Comparison of ENCODE assay signal across 8 mouse cellular contexts in genomic region chr14:55490361-55491201, GRCm38 (mm10). TPM values are rescaled to one million over a fixed set of nuclear protein-coding genes. Genes with fewer than 3 reads are reported as not detected.
DNase-seq lines count a peak whose midpoint lies in the region; ATAC-seq and TF ChIP-seq lines count a peak whose summit lies in the region.

TSS of gene Carmil3 (plus strand) at chr14:55490651.

- WGBS in hindbrain, postnatal 0 days: under 1% methylated on average over 67 of the region's 68 CpGs

- H3K4me1 ChIP-seq in hindbrain, postnatal 0 days (ENCODE audit: insufficient read depth, low read length): peaks cover 7% of the 10 kb centered on the region; the same call in 1 of the 2 replicates

- ATAC-seq in hindbrain, postnatal 0 days: peak; percentile 90

- no peaks in the 10 kb centered on the region for H3K9me3 ChIP-seq in hindbrain, postnatal 0 days (ENCODE audit: low read length)

- no peaks in the 10 kb centered on the region for H3K27me3 ChIP-seq in hindbrain, postnatal 0 days (ENCODE audit: insufficient read depth, low read length)

- peak; percentile 52 for DNase-seq in R1 (ENCODE audit: low read depth, low spot score)
- peak; percentile 91 to 93 for DNase-seq in cerebellum, postnatal 25 days
- DNase-seq in gastrocnemius, adult 18-20 months (ENCODE audit: low spot score): peak; percentile 35
- DNase-seq in hindbrain, postnatal 0 days (ENCODE audit: low spot score): peak; percentile 97
- DNase-seq in left cerebral cortex, adult 8-10 months (ENCODE audit: low spot score in 2 of 2): peak; percentile 69 to 86
- peak; percentile 59 to 71 for DNase-seq in lung, postnatal 4 days
- peak; percentile 89 for DNase-seq in right cerebral cortex, adult 18-20 months
- DNase-seq in yolk sac, embryonic 10.5 days (ENCODE audit: low spot score): peak; percentile 72

- TF ChIP-seq CTCF in hindbrain, postnatal 0 days (IDR thresholded peaks at IDR 0.05; ENCODE audit: low read depth): no peak

- peak within 1 kb of the TSS; percentile 87 for H3K27ac ChIP-seq in hindbrain, postnatal 0 days

- H3K4me3 ChIP-seq in hindbrain, postnatal 0 days (ENCODE audit: low read length): peak within 1 kb of the TSS; percentile 74

- H3K4me2 ChIP-seq in hindbrain, postnatal 0 days (ENCODE audit: low read depth, low read length): peak within 1 kb of the TSS; percentile 86

- peak within 1 kb of the TSS; percentile 78 for H3K9ac ChIP-seq in hindbrain, postnatal 0 days (replicated peaks; ENCODE audit: low read length)

- peaks cover 8% of the 10 kb centered on the region for H3K36me3 ChIP-seq in hindbrain, postnatal 0 days (ENCODE audit: insufficient read depth, low read length)

RNA-seq across cellular contexts. Expression of gene Carmil3, which starts in this region (rescaled TPM):
- total RNA-seq in gastrocnemius, adult 18-20 months (2021): under 1 TPM; 0.26 to 0.41 TPM
- total RNA-seq in hindbrain, postnatal 0 days (2014; rRNA removed): 90.5 and 120 TPM in 2 replicates
- 23.8 and 25.2 TPM in 2 replicates for polyA plus RNA-seq in hindbrain, postnatal 0 days (2015; fragmentation: Nextera tagmentation; extraction: Ambion mirVana)
- total RNA-seq in left cerebral cortex, adult 8-10 months (2022): 10 to 100 TPM; 39.6 to 50.3 (median 42.5) TPM

Comparison
In these comparisons a context has a peak if more than half of its experiments do, and no peak if none do; other contexts are left out.
1. Peak in every context shown above with its lines: DNase-seq, ATAC-seq, H3K4me3 ChIP-seq and H3K27ac ChIP-seq.
2. RNA of gene Carmil3 (total RNA-seq): 90.5 to 120 TPM in hindbrain, postnatal 0 days and 39.6 to 50.3 TPM in left cerebral cortex, adult 8-10 months; 0.26 to 0.41 TPM in gastrocnemius, adult 18-20 months; every median in the first group is over 10 times any median in the second.
3. Peak in DNase-seq in gastrocnemius, adult 18-20 months; RNA of the gene not detected or under 1 TPM.
4. DNase-seq: peak in every context shown above with its lines; median percentile 97 in hindbrain, postnatal 0 days; 92 in cerebellum, postnatal 25 days; 89 in right cerebral cortex, adult 18-20 months; 78 in left cerebral cortex, adult 8-10 months; 72 in yolk sac, embryonic 10.5 days; 65 in lung, postnatal 4 days; 52 in R1; 35 in gastrocnemius, adult 18-20 months.